Mouse (Mus musculus): ENCODE data around the gene Fam53b. TPM values are rescaled to one million over a fixed set of nuclear protein-coding genes. Genes with fewer than 3 reads are reported as not detected.
A peak's percentile ranks its signal among the peaks of the same experiment; 100 is the strongest.

The Fam53b gene
- total RNA-seq, 4 experiments from 2014 or later = 24.0 to 31.3 (median 26.9) TPM

GRCm38 (mm10) chr7:132811716-132812618 is 1.7 kb downstream of the Fam53b start:
- no peak for DNase-seq (ENCODE audit: low spot score)

GRCm38 (mm10) chr7:132810879-132811278 is 2.8 kb downstream of the Fam53b start:
- peak; percentile 92 for DNase-seq (ENCODE audit: low spot score)

- DNase-seq (ENCODE audit: low spot score) = no peak
Observed at GRCm38 (mm10) chr7:132810368-132810767, 3.3 kb downstream of the Fam53b start.

GRCm38 (mm10) chr7:132809721-132810120 is 4.0 kb downstream of the Fam53b start:
- DNase-seq (ENCODE audit: low spot score) = no peak

GRCm38 (mm10) chr7:132808841-132809682 is 4.6 kb downstream of the Fam53b start:
- DNase-seq (ENCODE audit: low spot score) = no peak

GRCm38 (mm10) chr7:132808051-132808796 is 5.5 kb downstream of the Fam53b start:
- no peak for DNase-seq (ENCODE audit: low spot score)

- no peak for DNase-seq (ENCODE audit: low spot score)
Observed at GRCm38 (mm10) chr7:132806926-132807857, 6.5 kb downstream of the Fam53b start.

- DNase-seq (ENCODE audit: low spot score) = no peak
Observed at GRCm38 (mm10) chr7:132806286-132806685, 7.4 kb downstream of the Fam53b start.

- DNase-seq (ENCODE audit: low spot score) = no peak
Observed at GRCm38 (mm10) chr7:132804951-132805350, 8.7 kb downstream of the Fam53b start.

- no peak for DNase-seq (ENCODE audit: low spot score)
Observed at GRCm38 (mm10) chr7:132804461-132804860, 9.2 kb downstream of the Fam53b start.

GRCm38 (mm10) chr7:132803962-132804361 is 9.7 kb downstream of the Fam53b start:
- no peak for DNase-seq (ENCODE audit: low spot score)

- DNase-seq (ENCODE audit: low spot score) = no peak
Observed at GRCm38 (mm10) chr7:132803336-132803735, 10.3 kb downstream of the Fam53b start.

GRCm38 (mm10) chr7:132802691-132803090 is 11.0 kb downstream of the Fam53b start:
- no peak for DNase-seq (ENCODE audit: low spot score)

GRCm38 (mm10) chr7:132802066-132802465 is 11.6 kb downstream of the Fam53b start:
- DNase-seq (ENCODE audit: low spot score) = no peak

- DNase-seq (ENCODE audit: low spot score) = no peak
Observed at GRCm38 (mm10) chr7:132801509-132801908, 12.2 kb downstream of the Fam53b start.

GRCm38 (mm10) chr7:132800868-132801267 is 12.8 kb downstream of the Fam53b start:
- no peak for DNase-seq (ENCODE audit: low spot score)

GRCm38 (mm10) chr7:132799119-132800016 is 14.3 kb downstream of the Fam53b start:
- no peak for DNase-seq (ENCODE audit: low spot score)

- DNase-seq (ENCODE audit: low spot score) = no peak
Observed at GRCm38 (mm10) chr7:132795141-132795540, 18.5 kb downstream of the Fam53b start.

GRCm38 (mm10) chr7:132793467-132793866 is 20.2 kb downstream of the Fam53b start:
- no peak for DNase-seq (ENCODE audit: low spot score)
